Mouse (Mus musculus) heart, postnatal 0 days (tissue): Measurements from ENCODE around the gene Nek2.

Source experiments
- CTCF ChIP-seq: IDR thresholded peaks from 2 replicates; pipeline ENCODE4 v1.5.1; 2016; ENCODE audit warnings: antibody characterized with exemption, control low read depth, low read depth
- EP300 ChIP-seq: IDR thresholded peaks from 2 replicates; pipeline ENCODE4 v1.6.1; 2016; ENCODE audit warnings: antibody characterized with exemption, low read depth

DNA sequence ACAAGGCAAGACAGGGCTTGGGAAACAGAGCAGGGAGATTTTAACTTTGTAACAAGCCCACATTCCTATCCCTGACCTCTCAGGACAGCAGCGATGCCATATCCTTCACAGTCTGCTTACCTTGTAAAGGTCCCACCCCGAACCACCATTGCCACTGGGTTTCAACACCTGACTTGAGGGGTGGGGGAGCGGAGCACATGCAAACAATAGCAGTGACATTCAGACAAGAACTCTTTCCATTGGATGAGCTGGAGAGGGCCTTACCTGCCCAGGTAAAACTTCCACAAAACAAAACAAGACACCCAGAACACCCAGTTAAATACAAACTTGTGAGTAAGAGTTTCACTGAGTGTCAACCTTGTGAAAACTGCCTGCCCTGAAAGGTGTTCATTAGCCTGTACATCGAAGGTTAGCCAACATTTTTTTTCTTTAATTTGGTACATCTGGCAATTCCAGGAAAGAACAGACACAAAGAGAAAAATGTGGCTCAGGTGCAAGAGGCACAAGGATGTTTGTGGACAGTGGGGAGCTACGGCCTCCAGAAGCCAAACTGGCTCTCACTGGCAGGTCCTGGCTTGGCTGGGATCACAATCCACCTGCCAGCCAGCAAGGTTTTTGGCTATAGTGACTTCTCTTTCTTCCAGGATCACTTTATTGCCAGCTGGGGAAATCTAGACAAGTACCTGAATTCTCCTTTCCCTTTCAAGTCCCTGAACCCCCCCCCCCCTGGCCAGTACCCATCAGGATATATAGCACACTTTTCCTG, 35.8 kb downstream of the Nek2 start:
- TF ChIP-seq CTCF (no peak), EP300 (no peak)
